Comparison of ENCODE assay signal across 14 mouse cellular contexts in the genomic region with DNA sequence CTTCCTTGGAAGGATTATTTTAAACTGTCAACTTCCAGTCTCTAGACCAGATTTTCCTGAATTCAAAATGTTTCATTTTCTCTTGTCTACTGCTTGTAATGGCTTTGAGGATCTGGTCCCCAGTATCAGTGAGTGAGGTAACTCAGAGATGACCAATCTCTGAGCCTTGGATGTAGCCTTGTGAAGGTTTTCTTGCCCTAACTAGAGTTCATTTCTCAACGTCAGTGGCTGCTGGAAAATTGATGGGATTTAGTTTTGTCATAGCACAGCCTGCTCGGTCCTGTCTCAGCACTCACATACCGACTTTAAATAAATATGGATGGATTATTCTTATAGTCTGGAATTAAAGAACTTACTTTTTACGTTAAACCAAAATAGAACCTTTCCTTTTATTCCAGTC. TPM values are rescaled to one million over a fixed set of nuclear protein-coding genes. Genes with fewer than 3 reads are reported as not detected.
DNase-seq lines count a peak whose midpoint lies in the region.
"Had no signal": no experiment of that assay in that cellular context is flagged by ENCODE, and none has a peak within 500 bp of the region (broad histone marks: within the 10 kb centered on the region; RNA-seq: fewer than 3 reads in every experiment).

No protein-coding gene starts in this region.

- peak; percentile 54 for DNase-seq in adrenal gland, adult 2 months
- DNase-seq in adrenal gland, postnatal 25 days, result no peak
- DNase-seq in adrenal gland, postnatal 10 days, result peak; percentile 11
- no peak for DNase-seq in adrenal gland, adult 18-20 months (ENCODE audit: low spot score in 2 of 2)
- DNase-seq in adrenal gland, postnatal 14 days, result peak; percentile 31
- no peak for DNase-seq in layer of hippocampus, postnatal 36 days
- DNase-seq: B cell, adult 2 months; cerebellum, adult 11 months; cerebellum, adult 18-20 months; cerebellum, adult 8-10 months; cerebellum, adult 9-11 months; cerebellum, postnatal 14 days; cerebellum, postnatal 36 days; embryo, embryonic 11 days had no signal

RNA-seq across cellular contexts. Expression of gene Mier3, which starts 29.8 kb away (rescaled TPM):
- total RNA-seq in adrenal gland, adult 2 months (2021), result 10 to 100 TPM; 31.0 to 50.1 TPM
- polyA plus RNA-seq in adrenal gland, adult 2 months (2012; rRNA removed), result 2.7 and 3.7 TPM in 2 replicates
- total RNA-seq in adrenal gland, postnatal 25 days (2021), result 38.7 and 41.3 TPM in 2 replicates
- 10 to 100 TPM; 37.3 to 37.4 TPM for total RNA-seq in adrenal gland, postnatal 10 days (2021)
- 10 to 100 TPM; 24.7 to 46.0 TPM for total RNA-seq in adrenal gland, adult 18-20 months (2021)
- total RNA-seq in adrenal gland, postnatal 14 days (2021), result 39.7 and 39.8 TPM in 2 replicates
- total RNA-seq in layer of hippocampus, postnatal 36 days (2021), result 10 to 100 TPM; 24.7 to 33.8 TPM

Comparison
In these comparisons a context has a peak if more than half of its experiments do, and no peak if none do; other contexts are left out.
1. DNase-seq: peak in adrenal gland, adult 2 months (single experiment), adrenal gland, postnatal 10 days (single experiment) and adrenal gland, postnatal 14 days (single experiment); none in adrenal gland, postnatal 25 days (single experiment), adrenal gland, adult 18-20 months (0 of 2) and layer of hippocampus, postnatal 36 days (0 of 2).